Mouse (Mus musculus) adrenal gland, postnatal 36 days (tissue): ENCODE data around the gene Hnrnph3. TPM values are rescaled to one million over a fixed set of nuclear protein-coding genes. Genes with fewer than 3 reads are reported as not detected.

Experiments
- DNase-seq, 2 experiments: peaks; one replicate each; pipeline ENCODE4 v3.0.0; 2021; ENCODE audit warnings: mixed read lengths in 1 of 2
- total RNA-seq, 2 experiments: library from RNA; stranded (reverse); gene quantifications; 2 replicates each; pipeline ENCODE4 v1.2.3; 2021

The Hnrnph3 gene
- total RNA-seq, 2 experiments from 2014 or later: 39.1 to 54.9 TPM

GRCm38 (mm10) chr10:62984495-62984894, 39.5 kb downstream of the Hnrnph3 start:
- no peak for DNase-seq

- no peak for DNase-seq
These were observed 39.9 kb downstream of the Hnrnph3 start for GRCm38 (mm10) chr10:62984072-62984471.

DNA sequence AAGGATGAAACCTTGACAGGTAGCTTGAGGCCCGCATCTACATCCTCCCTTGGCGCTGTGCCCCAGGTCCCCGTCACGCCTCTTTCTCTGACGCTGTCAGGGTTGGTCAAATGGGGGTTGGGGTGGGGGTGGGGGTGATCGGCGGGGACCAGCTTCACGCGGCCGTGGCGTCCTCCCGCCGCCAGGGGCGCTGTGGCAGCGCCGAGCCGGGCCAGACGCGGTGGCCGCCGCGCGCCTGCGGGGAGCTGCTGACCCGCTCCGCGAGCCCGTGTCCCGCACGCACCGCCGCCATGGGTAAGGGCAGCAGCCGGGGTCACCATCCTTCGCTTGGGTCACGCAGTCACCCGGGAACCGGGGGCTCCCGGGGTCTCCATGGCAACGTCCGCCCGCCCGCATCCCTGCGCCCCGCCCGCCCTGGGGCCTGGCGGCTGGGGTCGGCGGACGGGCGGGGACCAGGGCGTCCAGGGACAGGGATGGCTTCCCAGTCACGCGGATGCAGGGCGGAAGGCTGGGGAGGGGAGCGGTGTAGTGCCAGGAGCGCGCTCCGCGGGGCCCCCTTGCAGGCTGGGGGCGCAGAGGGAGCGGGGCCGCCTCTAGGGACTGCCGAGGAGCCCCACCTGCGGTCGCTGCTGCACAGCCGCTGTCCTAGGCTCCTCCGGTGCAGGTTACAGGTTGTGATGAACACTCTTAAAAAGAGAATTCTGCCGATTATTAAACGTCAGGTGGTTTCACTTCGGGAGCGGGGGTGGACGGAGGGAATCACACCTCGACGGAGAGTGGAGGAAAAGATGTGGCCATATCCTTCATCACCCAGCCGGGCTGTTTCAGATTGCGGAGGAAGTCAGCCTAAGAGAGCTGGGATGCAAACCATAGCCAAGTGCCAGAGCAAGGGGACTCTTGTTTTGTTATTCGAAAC, 43.7 kb downstream of the Hnrnph3 start, which contains the start of gene Rufy2:
Gene Rufy2 (plus strand): TSS at position 185 of the 916 bp plus-strand sequence.
- peak; percentile 82 to 91 for DNase-seq

DNA sequence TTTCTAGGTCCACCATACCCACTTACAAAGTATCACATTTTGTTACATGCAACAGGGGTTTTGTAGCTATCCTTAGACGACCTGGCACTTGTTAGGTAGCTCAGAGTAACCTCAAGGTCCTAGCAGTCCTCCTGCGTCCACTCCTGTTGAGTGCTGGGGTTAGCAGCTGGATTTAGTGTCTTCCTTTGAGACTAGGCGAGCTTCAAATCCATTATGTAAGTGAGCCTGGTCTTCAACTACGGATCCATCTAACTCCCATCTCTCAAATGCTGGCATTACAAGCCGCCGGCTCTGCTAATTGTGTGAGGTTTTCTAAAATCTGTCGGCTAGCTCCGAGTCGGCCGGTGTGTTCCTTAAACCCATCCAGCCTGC, 44.4 kb downstream of the Hnrnph3 start:
- DNase-seq: no peak

DNA sequence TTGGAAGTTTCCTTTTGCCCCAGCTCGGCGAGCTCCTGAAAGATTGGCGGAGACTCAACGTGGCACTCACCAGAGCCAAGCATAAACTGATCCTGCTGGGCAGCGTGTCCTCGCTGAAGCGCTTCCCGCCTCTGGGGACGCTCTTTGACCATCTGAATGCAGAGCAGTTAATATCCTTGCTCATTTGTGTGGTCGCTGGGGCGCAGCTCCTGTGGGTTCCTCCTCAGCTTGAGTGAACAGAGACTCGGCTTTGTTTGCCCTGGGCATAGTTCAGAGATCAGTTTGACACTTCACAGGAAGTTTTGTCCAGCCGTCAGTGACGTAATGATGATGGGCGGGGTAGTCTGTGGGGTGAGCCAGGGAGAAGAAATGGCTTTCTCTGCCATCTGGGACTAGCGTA, 52.2 kb downstream of the Hnrnph3 start:
- DNase-seq: no peak

- DNase-seq: no peak
These were observed 57.7 kb downstream of the Hnrnph3 start for GRCm38 (mm10) chr10:62966291-62966690.

DNA sequence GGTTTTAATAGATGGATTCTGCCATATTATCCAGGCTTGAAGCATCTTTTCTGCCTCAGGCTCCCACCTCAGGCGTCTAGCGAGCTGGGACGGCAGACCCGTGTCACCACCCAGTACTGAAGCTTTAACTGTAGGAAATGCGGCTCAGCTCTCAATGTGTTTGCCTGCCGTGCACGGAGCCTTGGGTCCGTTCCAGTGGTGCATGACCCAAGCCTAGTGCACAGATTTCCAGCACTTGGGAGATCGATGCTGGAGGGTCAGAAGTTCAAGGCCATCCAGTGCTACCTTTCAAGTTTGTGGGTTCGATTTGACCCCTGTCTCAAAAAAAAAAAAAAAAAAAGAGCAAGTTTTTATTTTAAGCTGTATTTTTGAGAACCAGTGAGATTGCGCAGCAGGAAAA, 58.2 kb downstream of the Hnrnph3 start:
- DNase-seq: peak in 1 of 2 experiments; percentile 26

Other genes with a start within 250 kb of the Hnrnph3 start
- 10 to 100 TPM; 56.2 to 74.1 TPM for gene Ccar1, start 231.9 kb downstream of the Hnrnph3 start, total RNA-seq
- 1 to 10 TPM; 2.1 to 4.7 TPM for gene Tet1, start 115.2 kb downstream of the Hnrnph3 start, total RNA-seq
- 10 to 100 TPM; 33.5 to 49.0 TPM for gene Slc25a16, start 103.6 kb downstream of the Hnrnph3 start, total RNA-seq
- 1 to 10 TPM; 1.2 to 1.7 TPM for gene Dna2, start 77.2 kb downstream of the Hnrnph3 start, total RNA-seq
- gene Rufy2, start 44.0 kb downstream of the Hnrnph3 start, total RNA-seq: 10 to 100 TPM; 13.2 to 18.8 TPM
- 1 to 10 TPM; 4.0 to 5.3 TPM for gene Pbld2, start 98 bp upstream of the Hnrnph3 start, total RNA-seq
- 1 to 10 TPM; 2.3 to 4.4 TPM for gene Pbld1, start 35.9 kb upstream of the Hnrnph3 start, total RNA-seq
- gene Atoh7, start 75.4 kb upstream of the Hnrnph3 start, total RNA-seq: not detected
- gene Mypn, start 179.7 kb upstream of the Hnrnph3 start, total RNA-seq: under 1 TPM; 0.46 to 0.59 TPM
- 100 to 1,000 TPM; 148 to 204 TPM for gene Herc4, start 219.6 kb upstream of the Hnrnph3 start, total RNA-seq